Mouse (Mus musculus): ENCODE measurements around the gene Smc3. TPM values are rescaled to one million over a fixed set of nuclear protein-coding genes. Genes with fewer than 3 reads are reported as not detected.
A peak's percentile ranks its signal among the peaks of the same experiment; 100 is the strongest.

The Smc3 gene
- polyA plus RNA-seq, 1 experiment, result 32.2 TPM

GRCm38 (mm10) chr19:53674131-53674925 lies 74.1 kb downstream of the Smc3 start:
- DNase-seq, result peak in 1 of 2 experiments; percentile 17
- peaks cover 5% of the 10 kb centered on the region; the same call in 1 of the 2 replicates for H3K27me3 ChIP-seq (ENCODE audit: control insufficient read depth, insufficient read depth, low read length)
- 57% methylated on average over 9 of the region's 9 CpGs for WGBS
- H3K4me3 ChIP-seq (replicated peaks; ENCODE audit: insufficient read depth, low read depth, low read length), result no peak overlapping the region
- TF ChIP-seq CTCF (IDR thresholded peaks at IDR 0.05; ENCODE audit: borderline replicate concordance, insufficient read depth, low read depth, low read length) (no peak), POLR2A (IDR thresholded peaks at IDR 0.05; ENCODE audit: borderline replicate concordance, insufficient read depth, low read length) (no peak)
- no peak overlapping the region for H3K27ac ChIP-seq (ENCODE audit: insufficient read depth, low read length)
- no peaks in the 10 kb centered on the region for H3K4me1 ChIP-seq (ENCODE audit: control insufficient read depth, insufficient read depth, low read length)

GRCm38 (mm10) chr19:53676228-53676627 lies 76.0 kb downstream of the Smc3 start:
- Histone ChIP-seq H3K27ac (ENCODE audit: insufficient read depth, low read length) (no peak overlapping the region), H3K27me3 (ENCODE audit: control insufficient read depth, insufficient read depth, low read length) (peaks cover 5% of the 10 kb centered on the region; the same call in 1 of the 2 replicates), H3K4me1 (ENCODE audit: control insufficient read depth, insufficient read depth, low read length) (no peaks in the 10 kb centered on the region), H3K4me3 (replicated peaks; ENCODE audit: insufficient read depth, low read depth, low read length) (no peak overlapping the region)
- WGBS, result 2% methylated on average over 26 of the region's 26 CpGs
- DNase-seq, result no peak
- no peak for TF ChIP-seq POLR2A (IDR thresholded peaks at IDR 0.05; ENCODE audit: borderline replicate concordance, insufficient read depth, low read length)
- TF ChIP-seq CTCF (IDR thresholded peaks at IDR 0.05; ENCODE audit: borderline replicate concordance, insufficient read depth, low read depth, low read length), result no peak

- WGBS, result 1% methylated on average over 82 of the region's 82 CpGs
- peaks cover 5% of the 10 kb centered on the region; the same call in 1 of the 2 replicates for H3K27me3 ChIP-seq (ENCODE audit: control insufficient read depth, insufficient read depth, low read length)
- DNase-seq, result peak; percentile 19 to 24
- H3K4me1 ChIP-seq (ENCODE audit: control insufficient read depth, insufficient read depth, low read length), result no peaks in the 10 kb centered on the region
- peak within 1 kb of the TSS; percentile 32 for H3K4me3 ChIP-seq (replicated peaks; ENCODE audit: insufficient read depth, low read depth, low read length)
- TF ChIP-seq POLR2A (IDR thresholded peaks at IDR 0.05; ENCODE audit: borderline replicate concordance, insufficient read depth, low read length) (no peak), CTCF (IDR thresholded peaks at IDR 0.05; ENCODE audit: borderline replicate concordance, insufficient read depth, low read depth, low read length) (no peak)
- H3K27ac ChIP-seq (ENCODE audit: insufficient read depth, low read length), result no peak within 1 kb of the TSS
Measured at GRCm38 (mm10) chr19:53676718-53677634, 76.8 kb downstream of the Smc3 start, which contains the start of gene Rbm20. TSS of gene Rbm20 (plus strand) at chr19:53677306.

- Histone ChIP-seq H3K4me3 (replicated peaks; ENCODE audit: insufficient read depth, low read depth, low read length) (no peak overlapping the region), H3K27me3 (ENCODE audit: control insufficient read depth, insufficient read depth, low read length) (peaks cover 5% of the 10 kb centered on the region; the same call in 1 of the 2 replicates), H3K27ac (ENCODE audit: insufficient read depth, low read length) (no peak overlapping the region), H3K4me1 (ENCODE audit: control insufficient read depth, insufficient read depth, low read length) (no peaks in the 10 kb centered on the region)
- 97% methylated on average over 9 of the region's 9 CpGs for WGBS
- DNase-seq, result no peak
- TF ChIP-seq CTCF (IDR thresholded peaks at IDR 0.05; ENCODE audit: borderline replicate concordance, insufficient read depth, low read depth, low read length) (no peak), POLR2A (IDR thresholded peaks at IDR 0.05; ENCODE audit: borderline replicate concordance, insufficient read depth, low read length) (no peak)
Measured at GRCm38 (mm10) chr19:53679194-53679593, 79.0 kb downstream of the Smc3 start.

- DNase-seq, result no peak
- H3K27ac ChIP-seq (ENCODE audit: insufficient read depth, low read length), result no peak overlapping the region
- 74% methylated on average over 7 of the region's 7 CpGs for WGBS
- no peak overlapping the region for H3K4me3 ChIP-seq (replicated peaks; ENCODE audit: insufficient read depth, low read depth, low read length)
- no peaks in the 10 kb centered on the region for H3K4me1 ChIP-seq (ENCODE audit: control insufficient read depth, insufficient read depth, low read length)
- TF ChIP-seq CTCF (IDR thresholded peaks at IDR 0.05; ENCODE audit: borderline replicate concordance, insufficient read depth, low read depth, low read length), result no peak
- no peak for TF ChIP-seq POLR2A (IDR thresholded peaks at IDR 0.05; ENCODE audit: borderline replicate concordance, insufficient read depth, low read length)
- H3K27me3 ChIP-seq (ENCODE audit: control insufficient read depth, insufficient read depth, low read length), result peaks cover 5% of the 10 kb centered on the region; the same call in 1 of the 2 replicates
Measured at GRCm38 (mm10) chr19:53679981-53680380, 79.8 kb downstream of the Smc3 start.

GRCm38 (mm10) chr19:53682427-53682826 lies 82.2 kb downstream of the Smc3 start:
- WGBS, result 44% methylated on average over 8 of the region's 8 CpGs
- no peak for DNase-seq
- no peak overlapping the region for H3K27ac ChIP-seq (ENCODE audit: insufficient read depth, low read length)
- no peak for TF ChIP-seq POLR2A (IDR thresholded peaks at IDR 0.05; ENCODE audit: borderline replicate concordance, insufficient read depth, low read length)
- TF ChIP-seq CTCF (IDR thresholded peaks at IDR 0.05; ENCODE audit: borderline replicate concordance, insufficient read depth, low read depth, low read length), result no peak
- no peak overlapping the region for H3K4me3 ChIP-seq (replicated peaks; ENCODE audit: insufficient read depth, low read depth, low read length)
- H3K27me3 ChIP-seq (ENCODE audit: control insufficient read depth, insufficient read depth, low read length), result no peaks in the 10 kb centered on the region
- no peaks in the 10 kb centered on the region for H3K4me1 ChIP-seq (ENCODE audit: control insufficient read depth, insufficient read depth, low read length)

GRCm38 (mm10) chr19:53687592-53687991 lies 87.4 kb downstream of the Smc3 start:
- no peak for TF ChIP-seq POLR2A (IDR thresholded peaks at IDR 0.05; ENCODE audit: borderline replicate concordance, insufficient read depth, low read length)
- no peak for TF ChIP-seq CTCF (IDR thresholded peaks at IDR 0.05; ENCODE audit: borderline replicate concordance, insufficient read depth, low read depth, low read length)
- no peaks in the 10 kb centered on the region for H3K4me1 ChIP-seq (ENCODE audit: control insufficient read depth, insufficient read depth, low read length)
- H3K27me3 ChIP-seq (ENCODE audit: control insufficient read depth, insufficient read depth, low read length), result no peaks in the 10 kb centered on the region
- 72% methylated on average over 5 of the region's 5 CpGs for WGBS
- H3K27ac ChIP-seq (ENCODE audit: insufficient read depth, low read length), result no peak overlapping the region
- no peak for DNase-seq
- no peak overlapping the region for H3K4me3 ChIP-seq (replicated peaks; ENCODE audit: insufficient read depth, low read depth, low read length)

Measured in cerebellum, adult 2 months (tissue).